Mouse (Mus musculus) erythroblast, embryonic 14.5 days (primary cell): ENCODE measurements around the gene Luzp4.
"Not testable (repeated sequence)": the region's sequence is repeated elsewhere in the genome, so short reads cannot be mapped to it uniquely, and the experiment has no call there.

ENCODE experiments used
- GATA1 ChIP-seq: IDR thresholded peaks from 2 replicates; pipeline ENCODE4 v1.6.1; 2012; ENCODE audit warnings: low read length, inconsistent platforms, mixed read lengths
- TAL1 ChIP-seq: IDR thresholded peaks from 3 replicates; pipeline ENCODE4 v1.6.1; 2012; ENCODE audit warnings: low read length, inconsistent platforms, mixed read lengths

DNA sequence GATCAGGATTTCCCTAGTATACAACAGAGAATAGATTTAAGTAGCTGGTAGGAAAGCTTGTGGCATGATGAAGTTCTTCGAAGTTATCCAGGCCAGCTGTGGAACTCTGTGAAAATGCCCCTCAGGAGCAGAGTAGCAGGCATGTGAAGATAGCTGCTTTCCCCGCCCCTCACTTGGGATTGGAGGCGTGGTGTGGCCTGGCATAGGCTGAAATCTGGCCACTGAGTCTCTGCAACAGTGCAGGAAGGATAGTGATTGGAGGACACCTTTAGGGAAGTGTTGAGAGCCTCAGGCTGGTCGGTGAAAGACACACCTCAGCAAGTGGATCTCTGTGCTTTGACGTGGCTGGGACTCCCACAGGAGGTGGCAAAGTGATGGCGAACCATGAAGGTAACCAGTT lies at the start of gene Luzp4:
- not testable (repeated sequence) for TF ChIP-seq GATA1, TAL1
